Mouse (Mus musculus): ENCODE results near the gene Akap2.

Gene Akap2

DNA sequence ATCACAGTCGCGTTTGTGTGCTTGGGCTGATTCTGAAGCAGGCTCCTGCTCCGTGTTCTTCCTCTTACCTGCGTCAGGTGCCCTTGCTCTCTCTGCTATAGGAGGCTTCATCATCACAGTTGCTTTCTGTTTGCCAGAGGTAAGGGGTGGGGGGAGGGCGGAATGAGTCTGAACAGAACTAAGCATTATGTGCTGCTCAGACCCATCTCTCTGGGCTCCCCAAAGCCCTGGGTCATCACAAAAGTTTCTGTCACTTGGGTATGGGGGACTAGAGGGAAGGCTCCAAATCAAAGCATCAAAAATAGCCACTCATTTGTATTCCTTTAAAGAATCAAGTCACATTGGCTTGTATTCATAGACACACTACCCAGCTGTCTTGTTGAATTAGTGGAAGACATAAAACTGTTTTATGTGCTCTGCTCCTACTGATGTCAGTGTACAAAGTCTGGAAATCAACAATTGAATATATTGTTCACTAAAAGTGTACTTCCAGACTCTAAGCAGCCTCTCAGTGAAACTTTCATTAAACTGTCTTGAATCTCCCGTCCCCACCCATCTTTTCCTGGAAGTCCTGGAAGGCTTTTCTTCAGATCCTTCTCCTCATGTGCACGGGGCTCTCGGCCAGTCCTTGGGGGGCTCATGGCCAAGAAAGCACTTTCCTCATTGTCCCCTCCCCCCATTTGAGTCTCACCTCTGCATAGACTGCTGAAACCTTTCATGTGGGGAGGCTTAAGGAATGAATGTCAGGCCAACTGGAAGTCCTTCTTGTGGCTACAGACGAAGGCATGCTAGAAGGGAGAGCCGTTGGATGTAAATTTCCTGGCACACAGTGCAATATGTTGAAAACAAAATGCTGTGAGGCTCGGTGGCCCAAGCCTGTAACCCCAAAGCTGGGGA, 13.6 kb upstream of the Akap2 start:
- no peak for DNase-seq

DNA sequence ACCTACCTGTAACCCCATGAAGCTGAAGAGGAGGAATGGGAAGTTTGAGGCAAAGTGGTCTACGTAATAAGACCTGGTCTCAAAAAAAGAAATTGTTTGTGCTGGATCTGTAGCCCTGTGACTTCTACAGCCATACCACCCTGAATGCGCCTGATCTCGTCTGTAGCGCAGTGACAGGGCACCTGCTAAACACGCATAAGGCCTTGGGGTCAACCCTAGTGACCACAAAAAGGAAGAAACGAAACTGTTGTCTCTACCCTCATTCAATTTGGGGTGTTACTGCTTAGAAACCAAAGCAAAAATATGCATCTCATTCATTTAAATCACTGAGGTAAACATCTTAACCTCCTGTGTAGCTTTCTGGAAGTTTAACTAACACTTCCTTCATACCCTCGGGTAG, 12.9 kb upstream of the Akap2 start:
- no peak for DNase-seq

DNA sequence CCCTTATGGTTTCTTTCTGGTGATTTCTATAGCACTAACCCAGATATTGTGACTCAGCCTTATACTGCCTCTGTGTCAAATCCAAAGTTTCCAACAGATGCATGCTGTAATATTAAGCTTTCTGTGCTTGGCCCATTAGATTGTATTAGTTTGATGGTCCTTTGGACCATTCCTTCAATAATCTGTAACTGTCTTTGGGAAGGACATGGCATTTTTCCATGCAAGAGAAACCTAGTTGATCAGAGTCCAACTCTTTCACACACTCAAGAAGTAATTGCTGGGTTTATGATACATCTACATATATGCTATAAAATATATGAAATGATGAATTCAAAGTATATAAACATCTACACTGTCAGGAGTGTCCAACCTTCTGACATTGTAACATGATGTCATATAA, 1.6 kb upstream of the Akap2 start:
- no peak for DNase-seq

DNA sequence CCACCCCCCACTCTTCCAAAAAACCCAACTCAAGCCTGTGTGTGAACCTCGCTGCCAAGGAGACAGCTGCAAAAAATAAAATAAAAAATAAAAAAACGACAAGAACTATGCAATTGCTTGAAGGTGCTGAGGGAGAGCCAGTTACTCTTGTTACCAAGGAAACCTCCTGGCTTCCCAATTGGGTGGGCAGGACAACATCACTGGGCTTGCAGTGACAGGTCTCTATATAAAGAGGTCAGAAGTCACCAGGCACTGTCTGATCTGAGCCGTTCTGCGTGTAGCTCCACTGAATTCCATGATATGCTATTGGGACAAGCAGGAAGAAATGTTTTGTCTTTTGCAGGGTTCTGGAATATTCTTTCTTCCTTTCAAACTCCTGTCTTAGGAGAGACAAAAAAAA, 722 bp upstream of the Akap2 start:
- DNase-seq: no peak

DNA sequence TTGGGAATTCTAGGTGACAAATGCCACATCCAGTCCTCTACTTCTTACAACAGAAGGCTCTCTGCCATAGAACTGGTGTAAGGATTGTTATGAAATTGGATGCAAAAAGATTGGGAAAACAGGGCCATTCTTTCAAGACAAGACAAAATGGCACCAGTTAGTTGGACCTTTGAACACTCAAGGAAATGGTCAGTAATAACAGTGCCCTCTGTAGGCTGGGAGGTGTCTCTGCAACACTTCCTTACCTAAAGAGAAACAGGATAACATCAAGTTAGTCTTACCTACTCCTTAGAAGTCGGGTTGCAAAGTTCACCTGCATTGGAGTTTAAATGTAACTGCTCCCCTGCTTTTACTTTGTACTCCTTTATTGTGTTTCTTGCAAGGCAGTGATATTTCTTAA, 1.9 kb downstream of the Akap2 start:
- no peak for DNase-seq

DNA sequence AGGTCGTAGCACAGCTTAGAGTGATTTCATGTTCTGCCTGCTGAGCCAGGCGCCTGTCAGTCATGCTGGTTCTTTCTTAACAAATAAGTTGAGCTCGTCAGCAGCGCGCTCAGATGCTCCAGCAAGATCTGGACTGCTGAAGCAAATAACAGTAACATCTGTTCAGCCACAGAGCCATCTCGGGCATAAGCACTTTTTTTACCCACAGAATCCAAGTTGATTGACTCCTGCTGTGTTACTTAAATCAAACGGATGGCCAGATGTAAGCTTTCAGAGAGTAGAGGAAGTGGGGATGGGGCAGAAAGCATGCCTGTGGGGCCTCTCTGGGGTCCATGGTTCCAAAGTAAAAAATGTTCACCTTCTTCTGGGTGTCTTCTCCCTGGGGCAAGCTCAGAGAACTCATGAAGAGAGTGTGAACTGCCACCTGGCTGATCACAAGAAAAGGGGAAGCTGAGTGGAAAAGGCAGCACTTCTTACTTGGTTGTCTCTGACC, 3.5 kb downstream of the Akap2 start:
- no peak for DNase-seq

DNA sequence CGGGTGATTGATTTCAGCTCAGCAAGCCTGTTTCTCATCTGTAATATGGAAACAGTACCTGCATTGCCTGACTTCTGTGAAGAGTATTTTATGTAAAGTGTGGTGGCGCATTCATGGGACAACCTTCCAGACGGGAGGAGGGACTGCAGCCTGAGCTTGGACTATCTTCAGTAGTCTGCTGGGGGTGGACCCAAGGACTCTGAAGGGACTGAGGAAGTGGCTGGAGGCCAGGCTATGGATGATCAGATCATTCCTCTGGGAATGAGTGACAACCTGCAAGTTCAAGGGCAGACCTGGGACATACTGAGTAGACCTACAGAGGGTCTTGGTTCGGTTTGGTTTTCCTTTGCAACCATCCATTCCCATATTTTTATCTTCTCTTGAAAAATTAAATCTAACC, 4.8 kb downstream of the Akap2 start:
- no peak for DNase-seq

DNA sequence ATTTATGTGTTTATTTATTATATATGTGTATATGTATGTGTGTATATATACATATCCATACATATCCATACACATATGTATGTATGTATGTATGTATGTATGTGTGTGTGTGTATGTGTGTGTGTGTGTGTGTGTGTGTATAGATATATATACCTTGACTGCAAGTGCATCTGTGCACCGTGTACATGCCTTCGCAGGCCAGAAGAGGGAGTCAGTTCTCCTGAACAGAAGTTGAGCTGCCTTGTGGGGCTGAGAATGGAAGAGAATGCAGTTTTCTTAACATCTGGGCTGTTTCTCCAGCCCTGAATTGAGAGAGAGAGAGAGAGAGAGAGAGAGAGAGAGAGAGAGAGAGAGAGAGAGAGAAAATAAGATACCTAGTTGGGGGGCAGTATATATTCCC, 6.2 kb downstream of the Akap2 start:
- DNase-seq: peak in 1 of 2 experiments; percentile 54

DNA sequence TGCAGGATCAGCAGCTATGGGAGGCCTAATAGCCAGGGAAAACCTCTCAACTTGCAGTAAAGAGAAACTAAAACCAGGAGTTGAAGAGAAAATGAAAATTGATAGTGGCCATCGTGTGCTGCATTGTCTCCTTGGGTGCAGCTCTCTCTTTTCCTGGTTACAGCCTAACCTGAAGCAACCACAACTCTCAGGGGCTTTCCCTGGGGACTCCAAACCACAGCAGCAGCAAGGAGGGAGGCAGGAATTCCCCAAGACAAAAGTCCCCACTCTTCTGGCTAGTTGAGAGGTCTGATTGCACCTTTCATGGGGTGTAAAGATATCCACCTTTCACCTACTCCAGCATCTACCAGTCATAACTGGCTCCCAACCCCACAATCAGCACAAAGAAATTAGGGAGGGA, 8.1 kb downstream of the Akap2 start:
- no peak for DNase-seq

DNA sequence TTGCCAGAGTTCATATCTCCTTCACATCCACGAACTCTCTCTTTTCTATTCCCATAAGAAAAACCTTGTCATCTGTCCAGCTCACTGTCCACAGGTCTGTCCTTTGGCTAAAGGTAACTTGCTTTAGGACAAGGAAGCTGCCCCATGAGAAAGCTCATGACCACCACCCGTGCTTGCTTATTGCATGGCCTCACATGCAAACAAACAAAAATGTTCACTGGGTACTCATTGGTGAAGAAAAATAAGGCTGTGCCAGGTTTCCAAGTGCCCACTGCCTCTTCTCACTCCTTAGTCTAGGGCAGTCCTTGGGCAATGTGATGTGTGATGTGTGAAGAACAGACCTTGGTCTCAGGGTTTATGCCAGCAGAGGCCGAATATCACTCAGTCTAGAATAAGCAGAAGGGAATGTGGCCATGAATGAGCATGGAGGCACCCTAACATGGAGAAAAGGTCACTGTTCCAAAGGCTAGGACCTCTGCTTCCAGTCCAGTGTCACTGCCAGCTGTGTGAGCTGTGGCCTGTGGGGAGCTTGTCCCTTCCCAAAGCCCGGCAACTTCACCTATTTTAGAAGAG, 11.2 kb downstream of the Akap2 start:
- no peak for DNase-seq

DNA sequence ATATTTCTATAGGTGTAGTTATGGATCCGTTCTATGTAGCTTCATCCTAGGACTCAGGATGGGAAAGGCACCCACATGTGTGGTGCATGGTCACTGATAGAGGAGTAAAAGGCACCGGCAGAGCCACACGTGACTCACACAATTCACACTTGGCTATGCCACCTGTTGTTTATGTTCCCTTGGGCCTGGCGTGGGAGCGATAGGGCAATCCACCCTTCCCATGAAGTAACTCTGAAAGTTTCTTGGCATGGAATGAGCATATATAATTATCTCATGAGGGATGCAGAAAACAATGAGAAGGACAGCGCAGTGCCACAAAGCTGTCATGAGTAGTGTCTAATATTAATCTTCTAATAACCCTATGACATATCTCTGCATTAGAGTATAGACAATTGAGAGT, 12.6 kb downstream of the Akap2 start:
- no peak for DNase-seq

DNA sequence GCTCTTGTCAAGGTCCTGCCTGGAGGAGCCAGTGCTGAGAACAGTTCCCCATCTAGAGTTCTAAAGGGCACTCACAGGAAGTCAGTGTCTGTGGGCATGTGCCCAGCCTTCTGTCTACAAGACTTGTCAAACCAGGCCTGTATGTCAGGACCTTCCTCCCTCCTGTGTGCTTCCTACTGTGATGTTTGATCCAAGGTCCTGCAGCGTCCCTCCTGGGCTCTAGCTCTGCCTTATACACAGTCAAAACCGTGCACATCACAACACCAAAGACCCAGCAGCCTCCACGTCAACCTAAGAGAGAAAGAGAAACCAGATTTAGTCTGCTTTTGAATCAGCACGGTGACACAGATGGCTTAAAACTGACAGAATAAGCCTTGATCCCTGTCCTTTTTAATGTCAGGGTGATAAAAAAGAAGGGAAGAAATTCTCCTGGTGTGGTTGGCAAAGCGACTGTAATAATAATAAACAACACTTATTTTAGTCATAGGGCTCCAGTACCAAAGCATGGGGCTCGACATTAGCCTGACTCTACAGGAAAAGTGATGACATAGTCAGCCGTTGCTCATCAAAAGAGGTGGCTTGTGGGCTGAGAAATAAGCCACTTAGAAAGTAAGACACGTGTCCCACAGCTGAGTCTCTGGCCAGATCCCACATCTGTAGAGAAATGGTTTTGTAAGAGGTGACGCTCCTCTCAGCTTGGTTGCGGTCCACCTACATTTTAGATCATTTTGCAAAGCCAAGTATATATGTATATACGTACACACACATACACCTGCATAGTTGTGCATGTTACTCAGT, 13.5 kb downstream of the Akap2 start:
- peak in 1 of 2 experiments; percentile 19 for DNase-seq

DNA sequence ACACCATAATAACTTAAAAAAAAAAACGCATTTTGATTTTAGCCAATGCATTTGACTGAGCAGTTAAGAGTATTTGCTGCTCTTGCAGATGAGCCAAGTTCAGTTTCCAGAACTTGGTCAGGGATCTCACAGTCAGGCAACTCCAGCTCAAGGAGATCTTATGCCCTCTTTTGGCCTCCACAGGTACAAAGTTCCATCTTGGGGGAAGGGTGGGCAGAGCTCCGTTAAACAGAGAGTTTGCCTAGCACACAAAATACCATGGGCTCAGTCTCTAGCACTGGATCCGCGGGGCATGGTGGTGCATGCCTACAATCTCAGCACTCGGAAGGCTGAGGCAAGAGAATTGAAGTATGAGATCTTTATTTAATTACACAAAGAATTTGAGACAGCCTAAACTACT, 14.9 kb downstream of the Akap2 start:
- peak in 1 of 2 experiments; percentile 39 for DNase-seq

DNA sequence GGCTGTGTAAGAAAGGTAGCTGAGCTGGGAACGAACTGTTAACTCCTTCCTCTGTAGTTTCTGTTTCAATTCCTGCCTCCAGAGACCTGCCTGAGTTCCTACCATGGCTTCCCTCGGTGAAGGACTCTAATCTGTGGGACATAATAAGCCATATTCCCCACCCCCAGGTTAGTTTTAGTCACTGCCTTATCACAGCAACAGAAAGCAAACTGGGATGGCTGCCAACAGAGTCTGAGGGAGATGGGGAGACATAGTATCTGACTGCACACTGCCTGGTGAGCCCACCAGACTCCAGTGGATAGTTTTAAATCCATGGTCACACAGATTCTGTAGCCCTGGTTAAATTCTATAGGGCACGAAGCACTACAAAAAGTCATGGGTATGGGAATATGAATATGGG, 16.0 kb downstream of the Akap2 start:
- DNase-seq: peak; percentile 24 to 28

DNA sequence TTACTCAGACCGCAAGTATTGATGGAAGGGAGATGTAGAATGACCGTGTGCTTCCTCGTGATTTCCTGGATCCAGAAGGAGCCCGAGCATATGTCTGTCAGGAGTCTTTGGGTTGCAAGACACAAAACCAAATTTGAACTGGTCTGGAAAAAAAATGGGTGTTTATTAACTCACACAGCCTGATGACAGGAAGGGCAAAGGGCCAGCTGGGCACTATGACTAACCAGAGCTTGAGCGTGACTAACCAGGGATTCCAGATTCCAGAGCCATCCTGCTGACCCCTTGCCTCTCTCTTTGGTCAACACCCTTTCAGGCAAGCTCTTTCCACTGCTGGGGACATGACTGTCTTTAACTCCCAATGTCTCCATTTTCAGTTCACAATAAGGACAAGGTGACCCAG, 18.0 kb downstream of the Akap2 start:
- DNase-seq: peak; percentile 60 to 76

DNA sequence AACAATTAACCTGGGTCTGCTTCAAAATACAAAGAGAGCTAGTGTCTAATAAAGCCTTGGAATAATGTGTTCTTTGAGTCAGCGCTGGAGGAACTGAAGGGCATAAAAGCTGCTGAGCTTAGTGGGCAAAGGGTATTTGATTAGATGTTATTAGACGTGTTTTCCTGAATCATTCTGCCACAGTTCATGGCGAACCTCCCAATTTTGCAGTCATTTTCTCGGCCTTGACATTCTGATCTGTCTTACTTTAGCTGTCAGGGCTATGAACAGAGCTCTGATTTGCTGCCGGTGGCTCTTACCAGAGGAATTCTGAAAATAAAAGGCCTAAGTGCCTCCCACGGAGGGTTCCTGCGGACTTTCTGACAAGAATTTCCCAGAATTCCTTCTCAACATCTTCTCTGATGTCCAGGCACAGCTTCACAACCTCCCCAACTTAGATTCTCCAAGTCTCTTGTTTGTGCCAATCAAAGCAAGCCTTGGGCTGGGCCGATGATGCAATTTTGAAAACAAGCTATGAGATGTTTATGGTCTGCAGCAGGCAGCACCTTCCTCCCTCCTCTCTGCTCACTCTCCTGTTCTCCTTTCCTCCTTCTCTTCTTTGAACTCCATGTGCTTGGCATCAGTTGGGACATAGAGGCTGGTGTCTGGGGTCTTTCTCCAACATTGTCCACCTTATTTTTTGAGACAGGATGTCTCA, 21.5 kb downstream of the Akap2 start:
- DNase-seq: peak in 1 of 2 experiments; percentile 18

DNA sequence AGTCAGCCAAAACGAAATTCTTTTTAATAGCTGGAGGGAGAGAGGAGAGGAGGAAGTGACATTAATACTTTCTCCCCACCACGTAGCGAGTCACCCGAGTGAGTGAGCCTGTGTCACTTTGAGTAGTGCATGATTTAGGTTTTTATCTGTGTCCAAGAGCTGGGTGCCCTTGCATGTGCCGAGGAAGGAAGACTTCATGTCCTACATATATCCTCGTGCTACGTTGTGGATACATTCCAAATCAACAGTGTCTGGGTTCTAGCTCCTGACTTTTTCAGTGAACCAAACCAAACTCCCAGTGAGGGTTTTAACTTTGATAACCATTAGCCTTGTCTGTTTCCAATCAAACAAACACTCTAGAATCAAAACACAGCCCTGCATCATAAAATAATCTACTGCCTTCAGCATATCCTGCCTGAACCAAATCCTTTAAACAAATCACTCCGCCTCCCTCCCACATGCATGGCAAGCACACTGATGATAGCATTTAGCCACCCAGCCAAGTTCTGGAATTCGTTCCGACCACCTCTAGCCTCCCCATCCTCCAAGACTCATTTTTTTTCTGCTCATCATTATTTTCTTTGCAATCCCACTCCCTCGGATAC, 26.0 kb downstream of the Akap2 start:
- no peak for DNase-seq

DNA sequence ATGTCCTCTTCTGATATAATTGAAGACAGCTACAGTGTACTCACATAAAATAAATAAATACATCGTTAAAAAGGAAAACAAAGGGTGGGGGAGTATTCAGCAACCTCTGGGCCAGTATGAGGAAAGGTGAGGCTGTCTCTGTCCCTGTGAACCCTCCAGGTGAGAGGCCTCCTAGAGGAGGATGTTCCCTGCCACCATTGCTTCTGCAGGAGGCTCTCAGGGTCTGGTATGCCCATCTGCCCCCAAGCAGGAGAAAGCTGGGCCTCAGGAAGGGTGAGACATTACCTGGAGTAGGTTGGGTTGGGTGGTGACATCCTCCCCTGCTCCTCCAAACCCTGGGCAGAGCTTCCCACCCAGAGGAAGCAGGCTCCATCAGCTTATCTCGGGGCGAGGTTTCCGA, 33.2 kb downstream of the Akap2 start:
- no peak for DNase-seq

DNA sequence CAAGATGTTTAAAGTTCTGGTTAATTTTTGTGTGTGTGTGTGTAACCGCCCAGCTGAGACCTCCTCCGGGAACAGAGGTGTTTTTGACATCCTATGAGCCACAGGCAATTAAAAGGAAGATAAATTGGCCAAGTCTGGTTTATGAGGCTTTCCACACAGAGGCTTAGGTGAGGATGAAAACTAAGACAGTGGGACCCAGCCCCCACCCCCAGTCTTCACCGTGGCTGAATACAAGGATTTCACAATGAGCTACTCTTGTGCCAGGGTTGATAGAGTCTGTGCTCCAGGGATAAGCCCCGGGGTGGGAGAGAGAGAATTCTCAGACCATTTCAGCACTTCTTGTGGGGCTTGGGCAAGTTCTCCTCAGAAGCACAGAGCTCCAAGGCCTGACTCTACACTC, 33.6 kb downstream of the Akap2 start:
- DNase-seq: no peak

DNA sequence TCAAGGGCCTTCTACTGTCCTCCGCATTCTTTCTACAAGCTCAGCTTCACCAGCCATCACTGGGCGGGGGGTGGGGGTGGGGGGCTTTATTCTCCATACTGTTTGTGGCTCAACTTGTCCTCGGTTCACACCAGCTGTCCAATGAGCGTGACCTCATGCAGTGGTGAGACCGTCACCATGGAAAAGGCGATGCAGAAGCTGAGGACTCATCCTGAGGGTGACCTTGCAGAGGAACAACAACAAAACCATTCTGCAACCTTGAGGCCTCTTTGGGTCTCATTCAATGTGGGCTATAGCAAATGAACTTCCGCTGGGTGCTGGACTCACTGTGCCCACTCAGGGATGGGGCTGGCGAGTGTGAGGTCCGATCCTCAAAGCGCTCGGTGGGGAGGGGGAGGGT, 34.1 kb downstream of the Akap2 start:
- DNase-seq: no peak

DNA sequence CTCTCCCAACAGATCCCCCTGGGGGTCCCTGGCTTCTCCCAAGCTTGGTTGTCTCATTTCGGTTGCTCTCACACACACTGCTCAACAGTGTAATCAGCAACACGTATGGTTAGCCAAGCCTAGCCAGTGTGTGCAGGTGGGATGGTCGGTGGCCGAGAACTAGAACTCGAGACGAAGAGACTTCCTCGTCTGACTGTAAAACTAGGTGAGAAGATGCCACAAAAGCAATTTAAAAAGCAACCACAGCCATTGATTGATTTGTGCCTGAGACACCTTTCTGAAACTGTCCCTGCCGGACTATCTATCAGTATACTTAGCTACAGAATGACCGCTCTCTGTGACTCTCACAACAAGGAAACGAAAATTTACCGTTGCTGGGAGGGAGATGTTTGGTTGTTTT, 37.6 kb downstream of the Akap2 start:
- no peak for DNase-seq

DNA sequence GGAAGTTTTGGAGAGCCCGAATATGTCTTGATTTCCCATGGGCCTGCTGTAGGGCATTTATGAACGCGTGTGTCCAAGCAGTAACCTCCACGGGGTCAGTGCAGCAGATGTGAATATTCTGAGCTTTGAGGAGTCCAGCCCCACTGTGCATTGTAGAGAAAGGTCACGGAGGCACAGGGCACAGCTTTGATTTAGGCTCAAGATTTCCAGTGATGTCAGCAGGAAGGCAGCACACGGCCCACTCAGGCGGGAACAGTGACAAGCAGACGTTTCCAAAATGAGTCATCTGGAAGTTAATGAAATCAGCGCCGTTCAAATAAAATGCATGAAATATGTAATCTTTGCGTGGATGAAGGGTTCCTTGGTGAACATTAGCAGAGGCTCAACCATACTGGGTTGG, 40.5 kb downstream of the Akap2 start:
- peak in 1 of 2 experiments; percentile 32 for DNase-seq

DNA sequence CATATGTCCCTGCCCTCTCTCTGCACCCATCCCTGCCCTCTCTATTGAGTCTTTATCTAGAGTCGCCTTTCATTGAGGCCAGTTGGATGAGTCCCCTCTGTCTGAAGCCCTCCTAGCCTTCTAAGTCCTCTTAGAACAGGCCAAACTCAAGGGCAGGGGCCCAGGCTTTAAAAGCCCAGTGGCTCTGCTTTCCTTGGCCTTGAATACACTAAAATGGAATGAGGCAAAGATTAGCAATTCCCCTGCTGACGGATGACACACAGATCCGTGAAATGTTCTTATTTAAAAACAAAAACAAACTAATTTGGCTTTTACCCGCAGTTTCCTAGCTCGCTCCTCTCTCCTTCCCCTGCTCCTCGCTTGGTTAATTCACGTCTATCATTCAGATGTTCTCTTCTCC, 45.0 kb downstream of the Akap2 start:
- DNase-seq: no peak

Measured in kidney, postnatal 4 days (tissue).